Mouse (Mus musculus): Measurements from ENCODE around the gene Chfr.
A peak's percentile ranks its signal among the peaks of the same experiment; 100 is the strongest.

- TF ChIP-seq POLR2A (IDR thresholded peaks at IDR 0.05; ENCODE audit: extremely low read depth, insufficient read depth, low read length) (no peak), CTCF (IDR thresholded peaks at IDR 0.05; ENCODE audit: low read depth, low read length) (peak; percentile 32; the same call in 1 of the 2 replicates)
These were observed 69.1 kb downstream of the Chfr start for GRCm38 (mm10) chr5:110204777-110205176.
